Comparison of ENCODE assay signal across 27 mouse cellular contexts in genomic region chr9:90276779-90277178, GRCm38 (mm10). TPM values are rescaled to one million over a fixed set of nuclear protein-coding genes. Genes with fewer than 3 reads are reported as not detected.
A peak's percentile ranks its signal among the peaks of the same experiment; 100 is the strongest.
DNase-seq lines count a peak whose midpoint lies in the region; ATAC-seq and TF ChIP-seq lines count a peak whose summit lies in the region.
"Had no signal": no experiment of that assay in that cellular context is flagged by ENCODE, and none has a peak within 500 bp of the region (broad histone marks: within the 10 kb centered on the region; RNA-seq: fewer than 3 reads in every experiment).

No protein-coding gene starts in this region.

- H3K4me1 ChIP-seq in heart, adult 2 months (ENCODE audit: control insufficient read depth, insufficient read depth, low read length) = no peaks in the 10 kb centered on the region
- H3K4me1 ChIP-seq in intestine, embryonic 14.5 days (replicated peaks; ENCODE audit: control insufficient read depth, insufficient read depth, low read length) = no peaks in the 10 kb centered on the region
- peaks cover 4% of the 10 kb centered on the region; the same call in 1 of the 2 replicates for H3K4me1 ChIP-seq in intestine, embryonic 15.5 days (replicated peaks)
- H3K4me1 ChIP-seq in lung, embryonic 14.5 days (ENCODE audit: insufficient read depth) = no peaks in the 10 kb centered on the region
- no peaks in the 10 kb centered on the region for H3K4me1 ChIP-seq in limb, embryonic 10.5 days
- H3K4me1 ChIP-seq: embryonic facial prominence, embryonic 10.5 days; embryonic facial prominence, embryonic 13.5 days; forebrain, embryonic 12.5 days; forebrain, embryonic 15.5 days; hindbrain, embryonic 15.5 days had no signal

- 80% methylated on average over 1 of the region's 1 CpGs for WGBS in heart, adult 2 months
- WGBS in intestine, embryonic 14.5 days = 93% methylated on average over 1 of the region's 1 CpGs
- 70% methylated on average over 1 of the region's 1 CpGs for WGBS in intestine, embryonic 15.5 days
- 50% methylated on average over 1 of the region's 1 CpGs for WGBS in lung, embryonic 14.5 days
- WGBS in limb, embryonic 10.5 days = 88% methylated on average over 1 of the region's 1 CpGs

- peak; percentile 65 for DNase-seq in heart, adult 11 months
- no peak for DNase-seq in heart, adult 2 months
- peak; percentile 43 for DNase-seq in intestine, embryonic 14.5 days (ENCODE audit: low spot score)
- peak; percentile 55 for DNase-seq in lung, embryonic 14.5 days
- DNase-seq in lung, postnatal 36 days = no peak
- DNase-seq in limb, embryonic 10.5 days (ENCODE audit: low spot score) = peak; percentile 7
- no peak for DNase-seq in gastrocnemius, adult 8-10 months (ENCODE audit: low spot score in 2 of 2)
- DNase-seq: adrenal gland, adult 8-10 months; adrenal gland, postnatal 25 days; cerebellum, adult 11-12 months; cerebellum, adult 8-10 months; cerebellum, postnatal 36 days; embryo, embryonic 11 days; gastrocnemius, postnatal 10 days; gastrocnemius, postnatal 36 days; heart, postnatal 10 days; heart, postnatal 36 days had no signal

- no peak overlapping the region for H3K9ac ChIP-seq in heart, adult 2 months (ENCODE audit: low read depth, low read length)
- no peak overlapping the region for H3K9ac ChIP-seq in intestine, embryonic 14.5 days (ENCODE audit: low read length)
- no peak overlapping the region for H3K9ac ChIP-seq in intestine, embryonic 15.5 days
- no peak overlapping the region for H3K9ac ChIP-seq in lung, embryonic 14.5 days
- H3K9ac ChIP-seq: embryonic facial prominence, embryonic 13.5 days; forebrain, embryonic 12.5 days; forebrain, embryonic 15.5 days; heart, embryonic 12.5 days; heart, embryonic 15.5 days; hindbrain, embryonic 15.5 days had no signal

- no peak overlapping the region for H3K4me2 ChIP-seq in intestine, embryonic 14.5 days (ENCODE audit: low read length)
- no peak overlapping the region for H3K4me2 ChIP-seq in intestine, embryonic 15.5 days (replicated peaks)
- H3K4me2 ChIP-seq in lung, embryonic 14.5 days = no peak overlapping the region
- H3K4me2 ChIP-seq: embryonic facial prominence, embryonic 13.5 days; forebrain, embryonic 12.5 days; forebrain, embryonic 15.5 days; heart, embryonic 12.5 days; heart, embryonic 15.5 days; hindbrain, embryonic 15.5 days had no signal

- no peak for TF ChIP-seq POLR2A in heart, adult 2 months (IDR thresholded peaks at IDR 0.05; ENCODE audit: insufficient read depth, low read depth, low read length)

- intact Hi-C loops in heart, adult 2 months (cut with DNase I) = no loop called here

- H3K79me2 ChIP-seq in heart, adult 2 months (replicated peaks; ENCODE audit: control insufficient read depth, insufficient read depth, low read length) = no peaks in the 10 kb centered on the region

- no peak overlapping the region for H3K4me3 ChIP-seq in heart, adult 2 months
- H3K4me3 ChIP-seq in intestine, embryonic 14.5 days (ENCODE audit: low read depth, low read length) = no peak overlapping the region
- no peak overlapping the region for H3K4me3 ChIP-seq in intestine, embryonic 15.5 days (replicated peaks)
- H3K4me3 ChIP-seq in lung, embryonic 14.5 days (ENCODE audit: low read depth, low read length) = no peak overlapping the region
- H3K4me3 ChIP-seq in limb, embryonic 10.5 days = no peak overlapping the region
- H3K4me3 ChIP-seq: embryonic facial prominence, embryonic 10.5 days; embryonic facial prominence, embryonic 13.5 days; erythroblast, embryonic 14.5 days; forebrain, embryonic 12.5 days; forebrain, embryonic 15.5 days; heart, embryonic 12.5 days; heart, embryonic 15.5 days; hindbrain, embryonic 15.5 days had no signal

- H3K9me3 ChIP-seq in intestine, embryonic 14.5 days (ENCODE audit: control insufficient read depth, low read length) = no peaks in the 10 kb centered on the region
- H3K9me3 ChIP-seq in intestine, embryonic 15.5 days = no peaks in the 10 kb centered on the region
- no peaks in the 10 kb centered on the region for H3K9me3 ChIP-seq in lung, embryonic 14.5 days (ENCODE audit: low read depth, low read length)
- H3K9me3 ChIP-seq in limb, embryonic 10.5 days (replicated peaks) = no peaks in the 10 kb centered on the region
- H3K9me3 ChIP-seq: embryonic facial prominence, embryonic 10.5 days; embryonic facial prominence, embryonic 13.5 days; forebrain, embryonic 12.5 days; forebrain, embryonic 15.5 days; heart, embryonic 12.5 days; heart, embryonic 15.5 days; hindbrain, embryonic 15.5 days had no signal

- no peaks in the 10 kb centered on the region for H3K36me3 ChIP-seq in heart, adult 2 months (ENCODE audit: control insufficient read depth, insufficient read depth, low read length)
- H3K36me3 ChIP-seq in intestine, embryonic 14.5 days (ENCODE audit: control insufficient read depth, insufficient read depth, low read length) = no peaks in the 10 kb centered on the region
- H3K36me3 ChIP-seq in intestine, embryonic 15.5 days = no peaks in the 10 kb centered on the region
- no peaks in the 10 kb centered on the region for H3K36me3 ChIP-seq in lung, embryonic 14.5 days (ENCODE audit: insufficient read depth)
- no peaks in the 10 kb centered on the region for H3K36me3 ChIP-seq in limb, embryonic 10.5 days
- H3K36me3 ChIP-seq: embryonic facial prominence, embryonic 10.5 days; embryonic facial prominence, embryonic 13.5 days; forebrain, embryonic 12.5 days; forebrain, embryonic 15.5 days; heart, embryonic 12.5 days; heart, embryonic 15.5 days; hindbrain, embryonic 15.5 days had no signal

- H3K27ac ChIP-seq in heart, adult 2 months = no peak overlapping the region
- no peak overlapping the region for H3K27ac ChIP-seq in intestine, embryonic 14.5 days (ENCODE audit: low read depth)
- no peak overlapping the region for H3K27ac ChIP-seq in intestine, embryonic 15.5 days
- no peak overlapping the region for H3K27ac ChIP-seq in lung, embryonic 14.5 days (ENCODE audit: low read depth)
- no peak overlapping the region for H3K27ac ChIP-seq in limb, embryonic 10.5 days
- H3K27ac ChIP-seq: embryonic facial prominence, embryonic 10.5 days; embryonic facial prominence, embryonic 13.5 days; forebrain, embryonic 12.5 days; forebrain, embryonic 15.5 days; heart, embryonic 15.5 days; hindbrain, embryonic 15.5 days had no signal

- no peak for TF ChIP-seq CTCF in heart, adult 2 months (IDR thresholded peaks at IDR 0.05)
- TF ChIP-seq CTCF in lung, embryonic 14.5 days (IDR thresholded peaks at IDR 0.05; ENCODE audit: low read depth) = no peak

- no peak for TF ChIP-seq EP300 in heart, adult 2 months (IDR thresholded peaks at IDR 0.05; ENCODE audit: insufficient read depth, low read depth, low read length)

- no peak for ATAC-seq in intestine, embryonic 14.5 days (replicated peaks; ENCODE audit: low FRiP score, low TSS enrichment, low read depth)
- no peak for ATAC-seq in intestine, embryonic 15.5 days
- no peak for ATAC-seq in lung, embryonic 14.5 days (ENCODE audit: insufficient read depth)
- ATAC-seq: activated CD4-positive, CD25-positive, alpha-beta regulatory T cell, adult 4 months; forebrain, embryonic 15.5 days had no signal

- H3K27me3 ChIP-seq in heart, adult 2 months (ENCODE audit: control insufficient read depth, insufficient read depth, low read length) = no peaks in the 10 kb centered on the region
- no peaks in the 10 kb centered on the region for H3K27me3 ChIP-seq in intestine, embryonic 14.5 days (replicated peaks; ENCODE audit: control insufficient read depth, insufficient read depth, low read length)
- no peaks in the 10 kb centered on the region for H3K27me3 ChIP-seq in intestine, embryonic 15.5 days (replicated peaks)
- H3K27me3 ChIP-seq in lung, embryonic 14.5 days (ENCODE audit: insufficient read depth, low read length) = no peaks in the 10 kb centered on the region
- peaks cover 5% of the 10 kb centered on the region; the same call in 1 of the 2 replicates for H3K27me3 ChIP-seq in limb, embryonic 10.5 days (ENCODE audit: low read depth, poor library complexity, severe bottlenecking)
- H3K27me3 ChIP-seq: embryonic facial prominence, embryonic 13.5 days; forebrain, embryonic 12.5 days; forebrain, embryonic 15.5 days; heart, embryonic 12.5 days; heart, embryonic 15.5 days; hindbrain, embryonic 15.5 days had no signal

RNA-seq across cellular contexts. Expression of gene Tbc1d2b, which starts 6.2 kb away (rescaled TPM):
- total RNA-seq in heart, adult 2 months (2021) = 10 to 100 TPM in 1 of 2 experiments, 1 to 10 TPM in 1; 9.6 to 10.1 TPM
- 10.3 and 14.6 TPM in 2 replicates for polyA plus RNA-seq in heart, adult 2 months (2012; rRNA removed)
- polyA plus RNA-seq in intestine, embryonic 14.5 days (2014; fragmentation: Nextera tagmentation; extraction: Ambion mirVana) = 20.2 and 20.9 TPM in 2 replicates
- 14.6 and 14.9 TPM in 2 replicates for polyA plus RNA-seq in intestine, embryonic 15.5 days (2015; fragmentation: Nextera tagmentation; extraction: Ambion mirVana)
- polyA plus RNA-seq in lung, embryonic 14.5 days (2014; fragmentation: Nextera tagmentation; extraction: Ambion mirVana) = 29.9 and 30.7 TPM in 2 replicates
- polyA plus RNA-seq in limb, embryonic 10.5 days (2016; fragmentation: Nextera tagmentation; extraction: Ambion mirVana) = 7.1 and 8.5 TPM in 2 replicates
- 1 to 10 TPM; 2.6 to 4.5 (median 3.7) TPM for total RNA-seq in gastrocnemius, adult 8-10 months (2022)

Comparison
In these comparisons a context has a peak if more than half of its experiments do, and no peak if none do; other contexts are left out.
1. DNase-seq: peak in heart, adult 11 months (single experiment), intestine, embryonic 14.5 days (single experiment), lung, embryonic 14.5 days (single experiment) and limb, embryonic 10.5 days (single experiment); none in heart, adult 2 months (0 of 2), lung, postnatal 36 days (single experiment) and gastrocnemius, adult 8-10 months (0 of 2).